Mouse (Mus musculus): ENCODE measurements around the gene Hoxb6. TPM values are rescaled to one million over a fixed set of nuclear protein-coding genes. Genes with fewer than 3 reads are reported as not detected.

Gene Hoxb6
- polyA plus RNA-seq, 1 experiment from 2014 or later = 5.7 TPM

- no peaks in the 10 kb centered on the region; the same call in 1 of the 2 replicates for H3K4me1 ChIP-seq (replicated peaks; ENCODE audit: control insufficient read depth, insufficient read depth, low read length)
These were observed 6.8 kb downstream of the Hoxb6 start for GRCm38 (mm10) chr11:96298895-96299667.

GRCm38 (mm10) chr11:96299781-96300180 is 7.5 kb downstream of the Hoxb6 start:
- Histone ChIP-seq H3K9me3 (ENCODE audit: control insufficient read depth) (no peaks in the 10 kb centered on the region), H3K4me2 (replicated peaks; ENCODE audit: low read depth) (peak overlapping the region; percentile 82), H3K9ac (ENCODE audit: low read depth, low read length) (peak overlapping the region; percentile 70; the same call in 1 of the 2 replicates), H3K4me3 (ENCODE audit: low read depth, low read length) (peak overlapping the region; percentile 53), H3K27ac (ENCODE audit: low read depth, low read length) (peak overlapping the region; percentile 60; the same call in 1 of the 2 replicates), H3K36me3 (ENCODE audit: control insufficient read depth, insufficient read depth) (no peaks in the 10 kb centered on the region), H3K4me1 (replicated peaks; ENCODE audit: control insufficient read depth, insufficient read depth, low read length) (no peaks in the 10 kb centered on the region; the same call in 1 of the 2 replicates), H3K27me3 (replicated peaks; ENCODE audit: control insufficient read depth, insufficient read depth, low read length) (peaks cover 83% of the 10 kb centered on the region)
- no peak for ATAC-seq
- 8% methylated on average over 9 of the region's 9 CpGs for WGBS
- no peak for TF ChIP-seq CTCF (IDR thresholded peaks at IDR 0.05; ENCODE audit: low read depth)

More at GRCm38 (mm10) chr11:96298895-96299667, 6.8 kb downstream of the Hoxb6 start:
- H3K4me3 ChIP-seq (ENCODE audit: low read depth, low read length) = peak overlapping the region; percentile 53
- H3K9me3 ChIP-seq (ENCODE audit: control insufficient read depth) = no peaks in the 10 kb centered on the region
- TF ChIP-seq CTCF (IDR thresholded peaks at IDR 0.05; ENCODE audit: low read depth) = no peak
- H3K4me2 ChIP-seq (replicated peaks; ENCODE audit: low read depth) = peak overlapping the region; percentile 82
- no peaks in the 10 kb centered on the region for H3K36me3 ChIP-seq (ENCODE audit: control insufficient read depth, insufficient read depth)
- under 1% methylated on average over 65 of the region's 66 CpGs for WGBS
- peaks cover 89% of the 10 kb centered on the region for H3K27me3 ChIP-seq (replicated peaks; ENCODE audit: control insufficient read depth, insufficient read depth, low read length)
- H3K9ac ChIP-seq (ENCODE audit: low read depth, low read length) = peak overlapping the region; percentile 70
- 0 out of 2 replicates have a peak, but pooled peaks have one; percentile 17 for ATAC-seq
- H3K27ac ChIP-seq (ENCODE audit: low read depth, low read length) = peak overlapping the region; percentile 60

- 0 out of 2 replicates have a peak overlapping the region, but pooled peaks have one; percentile 60 for H3K27ac ChIP-seq (ENCODE audit: low read depth, low read length)
- H3K9me3 ChIP-seq (ENCODE audit: control insufficient read depth) = no peaks in the 10 kb centered on the region
- ATAC-seq = no peak
- 0 out of 2 replicates have a peak, but pooled peaks have one; percentile 9 for TF ChIP-seq CTCF (IDR thresholded peaks at IDR 0.05; ENCODE audit: low read depth)
- H3K4me1 ChIP-seq (replicated peaks; ENCODE audit: control insufficient read depth, insufficient read depth, low read length) = no peaks in the 10 kb centered on the region; the same call in 1 of the 2 replicates
- H3K36me3 ChIP-seq (ENCODE audit: control insufficient read depth, insufficient read depth) = no peaks in the 10 kb centered on the region
- H3K9ac ChIP-seq (ENCODE audit: low read depth, low read length) = no peak overlapping the region
- 17% methylated on average over 31 of the region's 35 CpGs for WGBS
- H3K4me3 ChIP-seq (ENCODE audit: low read depth, low read length) = peak overlapping the region; percentile 53
- peaks cover 78% of the 10 kb centered on the region for H3K27me3 ChIP-seq (replicated peaks; ENCODE audit: control insufficient read depth, insufficient read depth, low read length)
- H3K4me2 ChIP-seq (replicated peaks; ENCODE audit: low read depth) = peak overlapping the region; percentile 82
These were observed 8.2 kb downstream of the Hoxb6 start for GRCm38 (mm10) chr11:96300354-96301063.

GRCm38 (mm10) chr11:96301064-96301431 is 8.8 kb downstream of the Hoxb6 start:
- H3K27me3 ChIP-seq (replicated peaks; ENCODE audit: control insufficient read depth, insufficient read depth, low read length) = peaks cover 76% of the 10 kb centered on the region
- H3K9me3 ChIP-seq (ENCODE audit: control insufficient read depth) = no peaks in the 10 kb centered on the region
- H3K4me3 ChIP-seq (ENCODE audit: low read depth, low read length) = peak overlapping the region; percentile 53
- H3K27ac ChIP-seq (ENCODE audit: low read depth, low read length) = no peak overlapping the region
- peak overlapping the region; percentile 82 for H3K4me2 ChIP-seq (replicated peaks; ENCODE audit: low read depth)
- no peaks in the 10 kb centered on the region for H3K36me3 ChIP-seq (ENCODE audit: control insufficient read depth, insufficient read depth)
- no peak for TF ChIP-seq CTCF (IDR thresholded peaks at IDR 0.05; ENCODE audit: low read depth)
- H3K9ac ChIP-seq (ENCODE audit: low read depth, low read length) = no peak overlapping the region
- no peak for ATAC-seq
- H3K4me1 ChIP-seq (replicated peaks; ENCODE audit: control insufficient read depth, insufficient read depth, low read length) = no peaks in the 10 kb centered on the region; the same call in 1 of the 2 replicates
- 42% methylated on average over 10 of the region's 10 CpGs for WGBS

- H3K36me3 ChIP-seq (ENCODE audit: control insufficient read depth, insufficient read depth) = no peaks in the 10 kb centered on the region
- no peaks in the 10 kb centered on the region for H3K9me3 ChIP-seq (ENCODE audit: control insufficient read depth)
- peaks cover 76% of the 10 kb centered on the region for H3K27me3 ChIP-seq (replicated peaks; ENCODE audit: control insufficient read depth, insufficient read depth, low read length)
- H3K9ac ChIP-seq (ENCODE audit: low read depth, low read length) = no peak overlapping the region
- no peak overlapping the region for H3K4me3 ChIP-seq (ENCODE audit: low read depth, low read length)
- no peak for ATAC-seq
- WGBS = 22% methylated on average over 15 of the region's 15 CpGs
- TF ChIP-seq CTCF (IDR thresholded peaks at IDR 0.05; ENCODE audit: low read depth) = no peak
- no peak overlapping the region for H3K27ac ChIP-seq (ENCODE audit: low read depth, low read length)
- no peaks in the 10 kb centered on the region; the same call in 1 of the 2 replicates for H3K4me1 ChIP-seq (replicated peaks; ENCODE audit: control insufficient read depth, insufficient read depth, low read length)
- H3K4me2 ChIP-seq (replicated peaks; ENCODE audit: low read depth) = peak overlapping the region; percentile 63
These were observed 9.6 kb downstream of the Hoxb6 start for GRCm38 (mm10) chr11:96301837-96302236.

Measured in intestine, postnatal 0 days (tissue).